Mouse (Mus musculus) heart, postnatal 0 days (tissue): Measurements from ENCODE around the gene Atp2b4.

ENCODE experiments used
- CTCF ChIP-seq: IDR thresholded peaks from 2 replicates; pipeline ENCODE4 v1.5.1; 2016; ENCODE audit warnings: antibody characterized with exemption, control low read depth, low read depth
- EP300 ChIP-seq: IDR thresholded peaks from 2 replicates; pipeline ENCODE4 v1.6.1; 2016; ENCODE audit warnings: antibody characterized with exemption, low read depth

DNA sequence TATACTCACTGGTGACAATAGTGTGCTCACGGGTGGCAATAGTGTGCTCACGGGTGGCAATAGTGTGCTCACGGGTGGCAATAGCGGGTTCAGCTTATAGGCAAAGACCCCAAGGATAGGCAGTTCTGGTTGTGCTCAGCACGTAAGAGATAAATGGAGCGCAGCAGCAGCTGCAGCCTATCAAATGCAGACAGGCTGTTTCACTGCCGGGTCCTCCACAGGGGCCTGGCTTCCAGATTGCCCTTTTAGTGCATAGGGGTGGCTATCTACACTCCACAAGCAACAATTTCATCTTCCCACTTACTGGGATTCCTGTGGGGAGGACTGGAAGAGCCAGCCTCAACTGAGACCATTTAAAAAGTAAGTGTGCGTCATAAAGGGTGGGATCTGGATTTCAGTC is 7.2 kb upstream of the Atp2b4 start:
- TF ChIP-seq CTCF, result no peak
- TF ChIP-seq EP300, result no peak
